Mouse (Mus musculus): ENCODE results near the gene Gm4177. TPM values are rescaled to one million over a fixed set of nuclear protein-coding genes. Genes with fewer than 3 reads are reported as not detected.
"Not testable (repeated sequence)": the region's sequence is repeated elsewhere in the genome, so short reads cannot be mapped to it uniquely, and the experiment has no call there.

The Gm4177 gene
- not detected in 2 replicates for polyA plus RNA-seq (2016; fragmentation: Nextera tagmentation; extraction: Ambion mirVana)

GRCm38 (mm10) chr7:21796628-21797027 lies at the start of gene Gm4177:
TSS of gene Gm4177 (minus strand) at chr7:21796728.
- not testable (repeated sequence) for H3K4me1 ChIP-seq; H3K4me2 ChIP-seq; ATAC-seq; H3K36me3 ChIP-seq; H3K4me3 ChIP-seq; H3K27ac ChIP-seq; H3K27me3 ChIP-seq (replicated peaks); H3K9ac ChIP-seq; H3K9me3 ChIP-seq (replicated peaks)
- no CpG with 5 or more reads among the region's 3 CpGs for whole genome bisulfite sequencing (ENCODE audit: insufficient replicate concordance)

GRCm38 (mm10) chr7:21844167-21844566 lies 47.6 kb upstream of the Gm4177 start, which contains the start of gene Gm5725:
TSS of gene Gm5725 (minus strand) at chr7:21844267.
- not testable (repeated sequence) for H3K9ac ChIP-seq; H3K4me1 ChIP-seq; H3K9me3 ChIP-seq (replicated peaks); H3K4me3 ChIP-seq; ATAC-seq; H3K36me3 ChIP-seq; H3K4me2 ChIP-seq; H3K27ac ChIP-seq; H3K27me3 ChIP-seq (replicated peaks)
- no CpG with 5 or more reads among the region's 1 CpGs for WGBS (ENCODE audit: insufficient replicate concordance)

GRCm38 (mm10) chr7:21832051-21832450 lies 35.5 kb upstream of the Gm4177 start, which contains the start of gene Vmn1r135:
TSS of gene Vmn1r135 (plus strand) at chr7:21832351.
- H3K9ac ChIP-seq; H3K27ac ChIP-seq; H3K36me3 ChIP-seq; H3K4me3 ChIP-seq; H3K4me2 ChIP-seq; H3K4me1 ChIP-seq; H3K9me3 ChIP-seq (replicated peaks); H3K27me3 ChIP-seq (replicated peaks); ATAC-seq: not testable (repeated sequence)
- WGBS (ENCODE audit: insufficient replicate concordance) = no CpG with 5 or more reads among the region's 1 CpGs

GRCm38 (mm10) chr7:21761375-21761774 lies 35.2 kb downstream of the Gm4177 start, which contains the start of gene Gm4175:
TSS of gene Gm4175 (minus strand) at chr7:21761475.
- H3K4me2 ChIP-seq; ATAC-seq; H3K9ac ChIP-seq; H3K9me3 ChIP-seq (replicated peaks); H3K27me3 ChIP-seq (replicated peaks); H3K36me3 ChIP-seq; H3K4me1 ChIP-seq; H3K27ac ChIP-seq; H3K4me3 ChIP-seq: not testable (repeated sequence)
- WGBS (ENCODE audit: insufficient replicate concordance) = no CpG with 5 or more reads among the region's 5 CpGs

Other genes with a start within 250 kb of the Gm4177 start
- gene Vmn1r132, start 182.6 kb downstream of the Gm4177 start, polyA plus RNA-seq (2016; fragmentation: Nextera tagmentation; extraction: Ambion mirVana) = not detected in 2 replicates
- not detected in 2 replicates for gene Gm4175, start 35.3 kb downstream of the Gm4177 start, polyA plus RNA-seq (2016; fragmentation: Nextera tagmentation; extraction: Ambion mirVana)
- not detected in 2 replicates for gene Vmn1r135, start 35.6 kb upstream of the Gm4177 start, polyA plus RNA-seq (2016; fragmentation: Nextera tagmentation; extraction: Ambion mirVana)
- gene Gm5725, start 47.5 kb upstream of the Gm4177 start, polyA plus RNA-seq (2016; fragmentation: Nextera tagmentation; extraction: Ambion mirVana) = not detected in 2 replicates
- not detected in 2 replicates for gene Gm5891, start 124.6 kb upstream of the Gm4177 start, polyA plus RNA-seq (2016; fragmentation: Nextera tagmentation; extraction: Ambion mirVana)
- gene Vmn1r137, start 197.9 kb upstream of the Gm4177 start, polyA plus RNA-seq (2016; fragmentation: Nextera tagmentation; extraction: Ambion mirVana) = not detected in 2 replicates
- not detected in 2 replicates for gene Vmn1r138, start 232.2 kb upstream of the Gm4177 start, polyA plus RNA-seq (2016; fragmentation: Nextera tagmentation; extraction: Ambion mirVana)

Measured in liver, embryonic 12.5 days (tissue).